Mouse (Mus musculus): ENCODE results near the gene Thsd4.

DNA sequence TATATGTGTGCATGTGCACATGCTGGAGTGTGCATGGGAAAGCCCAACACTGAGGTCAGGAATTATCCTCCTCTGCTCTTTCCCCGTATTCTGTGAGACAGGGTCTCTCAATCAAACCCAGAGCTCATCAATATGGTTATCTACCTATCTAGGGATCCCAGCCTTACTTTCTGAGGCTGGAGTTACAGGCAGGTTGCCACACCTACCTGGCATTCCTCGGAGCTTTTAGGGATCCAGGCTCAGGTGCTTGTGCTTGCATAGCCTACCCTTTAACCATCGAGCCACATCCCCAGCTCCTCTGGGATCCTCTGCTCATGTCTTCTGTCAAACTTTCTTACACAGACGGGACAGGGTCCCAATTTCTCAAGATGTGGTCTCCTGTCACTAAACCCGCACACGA is 565.4 kb downstream of the Thsd4 start:
- TF ChIP-seq CTCF (IDR thresholded peaks at IDR 0.05) (no peak), EP300 (IDR thresholded peaks at IDR 0.05) (no peak)
